Mouse (Mus musculus) lung, postnatal 0 days (tissue): Measurements from ENCODE around the gene Zfp30.

Experiments used
- CTCF ChIP-seq: IDR thresholded peaks from 2 replicates; pipeline ENCODE4 v1.5.1; 2016; ENCODE audit warnings: antibody characterized with exemption, mild to moderate bottlenecking
- EP300 ChIP-seq: IDR thresholded peaks from 2 replicates; pipeline ENCODE4 v1.6.1; 2016; ENCODE audit warnings: antibody characterized with exemption, mild to moderate bottlenecking, control low read depth

- TF ChIP-seq EP300: no peak
- TF ChIP-seq CTCF: no peak
Measured at GRCm38 (mm10) chr7:29764702-29765101, 19.1 kb upstream of the Zfp30 start.
